Mouse (Mus musculus) 416B (cell line): ENCODE measurements around the gene Kdm4c.
A peak's percentile ranks its signal among the peaks of the same experiment; 100 is the strongest.
"Not testable (repeated sequence)": the region's sequence is repeated elsewhere in the genome, so short reads cannot be mapped to it uniquely, and the experiment has no call there.

Experiments used
- DNase-seq: peaks from one replicate; pipeline ENCODE4 v3.0.0; 2011; ENCODE audit warnings: low read depth

Kdm4c gene

GRCm38 (mm10) chr4:74312858-74313257 lies 70.6 kb downstream of the Kdm4c start:
- DNase-seq = no peak

- no peak for DNase-seq
Observed at GRCm38 (mm10) chr4:74315388-74315787, 73.1 kb downstream of the Kdm4c start.

- DNase-seq = no peak
Observed at GRCm38 (mm10) chr4:74319313-74319712, 77.0 kb downstream of the Kdm4c start.

GRCm38 (mm10) chr4:74357479-74357878 lies 115.2 kb downstream of the Kdm4c start:
- DNase-seq = peak; percentile 13

- DNase-seq = no peak
Observed at GRCm38 (mm10) chr4:74360274-74360673, 118.0 kb downstream of the Kdm4c start.

GRCm38 (mm10) chr4:74386583-74386982 lies 144.3 kb downstream of the Kdm4c start:
- no peak for DNase-seq

- no peak for DNase-seq
Observed at GRCm38 (mm10) chr4:74393162-74393561, 150.9 kb downstream of the Kdm4c start.

GRCm38 (mm10) chr4:74396562-74396961 lies 154.3 kb downstream of the Kdm4c start:
- peak; percentile 33 for DNase-seq

GRCm38 (mm10) chr4:74401617-74402313 lies 159.5 kb downstream of the Kdm4c start:
- not testable (repeated sequence) for DNase-seq

GRCm38 (mm10) chr4:74408731-74409130 lies 166.4 kb downstream of the Kdm4c start:
- DNase-seq = no peak

- no peak for DNase-seq
Observed at GRCm38 (mm10) chr4:74419794-74420193, 177.5 kb downstream of the Kdm4c start.
